Mouse (Mus musculus): Measurements from ENCODE around the gene Zfp770. TPM values are rescaled to one million over a fixed set of nuclear protein-coding genes. Genes with fewer than 3 reads are reported as not detected.
A peak's percentile ranks its signal among the peaks of the same experiment; 100 is the strongest.

Gene Zfp770
- polyA plus RNA-seq, 1 experiment = 11.2 TPM

GRCm38 (mm10) chr2:114145315-114145801 lies 55.9 kb downstream of the Zfp770 start:
- DNase-seq (ENCODE audit: extremely low spot score in 1 of 2, low spot score in 1 of 2) = peak; percentile 19 to 71

- DNase-seq (ENCODE audit: extremely low spot score in 1 of 2, low spot score in 1 of 2) = no peak
Measured at GRCm38 (mm10) chr2:114144915-114145314, 56.4 kb downstream of the Zfp770 start.

GRCm38 (mm10) chr2:114143842-114144241 lies 57.4 kb downstream of the Zfp770 start:
- no peak for DNase-seq (ENCODE audit: extremely low spot score in 1 of 2, low spot score in 1 of 2)

Other genes starting within 250 kb of the Zfp770 start
- gene Gjd2, start 187.8 kb downstream of the Zfp770 start, polyA plus RNA-seq (2012; rRNA removed) = 11.6 and 13.7 TPM in 2 replicates
- 0.08 TPM in 1 of 2 replicates, not detected in the other for gene Actc1, start 147.9 kb downstream of the Zfp770 start, polyA plus RNA-seq (2012; rRNA removed)
- gene Aqr, start 14.4 kb downstream of the Zfp770 start, polyA plus RNA-seq (2012; rRNA removed) = 25.8 and 27.1 TPM in 2 replicates

All from frontal cortex, adult 2 months (tissue).